Mouse (Mus musculus) granulocyte monocyte progenitor cell, adult 5-6 weeks (primary cell): Measurements from ENCODE around the gene Tarbp2. TPM values are rescaled to one million over a fixed set of nuclear protein-coding genes. Genes with fewer than 3 reads are reported as not detected.

Experiments used
- ATAC-seq: replicated peaks from 2 replicates; pipeline ENCODE4 v1.8.0; 2016; ENCODE audit warnings: mild to moderate bottlenecking, moderate TSS enrichment, inconsistent platforms; ENCODE audit not compliant: poor library complexity, severe bottlenecking
- total RNA-seq, 2 experiments: library from RNA; stranded (forward) in 1 of 2; stranded (reverse) in 1 of 2; fragments of 200-712, 200-1000 nt in 1 of 2; fragments of >200 nt in 1 of 2; fragmentation: Nextera tagmentation in 1 of 2; gene quantifications; 2 replicates each; pipeline ENCODE4 v1.2.3; 2014 to 2017

Tarbp2 gene
- total RNA-seq, 2 experiments from 2014 or later = 20.0 to 29.4 TPM

DNA sequence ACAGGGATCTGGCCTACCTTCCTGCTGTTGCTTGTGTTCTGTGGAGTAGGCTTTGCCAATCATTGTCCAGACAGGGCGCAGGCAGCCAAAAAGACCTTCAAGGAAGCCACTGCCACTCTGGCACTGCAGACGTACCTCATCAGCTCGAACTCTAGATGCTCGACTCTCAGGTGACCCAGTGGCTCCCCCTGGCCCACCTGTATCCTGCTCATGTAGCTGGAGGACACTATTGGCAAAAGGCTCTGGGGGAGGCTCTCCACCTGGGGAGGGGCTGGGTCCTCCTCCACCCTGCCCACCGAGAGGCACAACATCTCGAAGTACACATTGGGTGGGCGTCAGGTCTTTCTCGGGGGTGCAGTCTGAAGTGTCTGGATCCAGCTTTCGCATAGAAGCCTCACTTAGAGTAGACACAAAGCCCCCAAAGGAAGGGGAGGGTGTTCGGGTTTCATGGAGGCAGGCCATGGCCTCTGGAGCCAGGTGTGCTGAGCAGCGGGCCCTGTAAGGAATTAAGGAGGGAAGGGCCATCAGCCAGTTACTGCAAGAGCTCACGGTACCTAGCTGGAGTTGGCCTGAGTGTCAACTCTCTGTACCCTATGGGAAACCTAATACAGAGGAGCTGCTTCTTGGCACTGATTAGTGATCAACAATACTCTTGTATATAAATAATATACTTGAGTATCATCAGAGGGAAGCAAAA, 12.8 kb upstream of the Tarbp2 start:
- no peak for ATAC-seq

DNA sequence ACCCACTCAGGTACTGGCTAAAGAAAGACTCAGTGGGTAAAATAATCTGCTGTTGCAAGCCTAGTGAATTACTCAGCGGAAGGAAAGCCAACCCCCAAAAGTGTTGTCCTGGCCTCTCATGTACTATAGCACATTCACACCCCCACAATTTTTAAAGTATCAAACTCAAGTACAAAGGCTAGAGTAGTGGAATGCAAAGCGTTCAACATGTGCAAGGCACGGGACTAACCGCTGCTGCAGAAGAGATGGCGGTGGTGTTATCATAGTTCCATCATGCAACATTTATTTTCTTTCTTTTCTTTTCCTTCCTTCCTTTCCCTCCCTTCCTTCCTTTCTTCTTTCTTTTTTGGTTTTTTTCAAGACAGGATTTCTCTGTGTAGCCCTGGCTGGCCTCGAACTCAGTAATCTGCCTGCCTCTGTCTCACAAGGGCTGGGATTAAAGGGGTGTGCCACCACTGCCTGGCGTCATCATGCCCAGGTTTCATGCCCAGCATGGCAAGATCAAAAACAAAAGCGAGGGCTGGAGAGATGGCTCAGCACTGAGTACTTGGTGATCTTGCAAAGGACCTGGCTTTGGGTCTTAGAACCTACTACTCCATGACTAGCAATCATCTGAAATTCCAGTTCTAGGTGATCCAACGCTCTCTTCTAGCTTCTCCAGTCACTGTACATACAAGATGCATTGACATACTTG, 12.1 kb upstream of the Tarbp2 start:
- no peak for ATAC-seq

DNA sequence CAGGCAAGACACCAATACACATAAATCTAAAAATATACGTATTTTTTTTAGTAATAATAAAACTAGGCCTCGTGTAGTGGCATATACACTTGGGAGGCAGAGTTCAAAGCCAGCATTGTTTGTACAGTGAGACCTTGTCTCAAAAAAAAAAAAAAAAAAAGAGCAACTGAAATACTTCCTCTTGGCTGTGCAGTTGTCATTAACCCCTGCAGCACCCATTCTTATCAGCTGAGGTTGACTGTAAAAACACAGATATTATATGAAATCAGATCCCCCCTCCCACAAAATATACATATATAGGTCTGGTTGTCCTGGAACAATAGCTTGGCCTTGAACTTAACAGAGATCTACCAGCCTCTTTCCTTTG, 11.5 kb upstream of the Tarbp2 start:
- no peak for ATAC-seq

DNA sequence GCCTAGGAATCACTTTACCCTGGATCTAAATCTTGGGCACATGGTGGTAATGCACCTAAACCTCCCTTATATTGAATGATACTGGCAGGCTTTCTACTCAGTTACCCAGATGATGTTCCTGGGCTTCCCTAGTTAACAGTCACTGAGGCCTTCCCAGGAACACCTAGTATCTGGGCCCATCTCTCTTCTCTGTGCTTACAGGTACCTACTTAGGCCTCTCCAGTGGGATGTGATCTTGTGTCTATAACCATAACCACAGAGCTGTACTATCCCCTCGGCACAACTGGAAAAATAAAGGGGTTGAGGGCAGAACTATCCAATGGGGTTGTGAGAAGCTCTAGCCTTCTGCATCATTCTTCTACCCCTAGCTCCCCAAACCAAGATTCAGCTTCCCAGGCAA, 11.1 kb upstream of the Tarbp2 start:
- ATAC-seq = no peak

DNA sequence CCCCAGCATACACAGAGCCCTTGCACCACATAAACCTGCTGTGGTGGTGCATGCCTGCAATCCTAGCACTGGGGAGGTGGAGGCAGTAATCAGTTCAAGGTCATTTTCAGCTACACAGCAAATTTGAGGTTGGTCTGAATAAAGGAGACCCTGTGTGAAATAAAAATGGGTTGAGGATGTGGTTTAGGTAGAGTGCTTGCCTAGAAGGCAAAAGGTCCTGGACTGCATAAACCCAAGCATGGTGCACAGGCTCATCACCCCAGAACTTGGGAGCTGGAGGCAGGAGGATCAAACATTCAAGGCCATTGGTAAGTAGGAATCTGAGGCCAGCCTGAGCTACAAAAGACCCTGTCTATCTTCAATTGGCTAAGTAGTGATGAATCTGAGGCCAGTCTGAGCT, 10.4 kb upstream of the Tarbp2 start:
- ATAC-seq = no peak

DNA sequence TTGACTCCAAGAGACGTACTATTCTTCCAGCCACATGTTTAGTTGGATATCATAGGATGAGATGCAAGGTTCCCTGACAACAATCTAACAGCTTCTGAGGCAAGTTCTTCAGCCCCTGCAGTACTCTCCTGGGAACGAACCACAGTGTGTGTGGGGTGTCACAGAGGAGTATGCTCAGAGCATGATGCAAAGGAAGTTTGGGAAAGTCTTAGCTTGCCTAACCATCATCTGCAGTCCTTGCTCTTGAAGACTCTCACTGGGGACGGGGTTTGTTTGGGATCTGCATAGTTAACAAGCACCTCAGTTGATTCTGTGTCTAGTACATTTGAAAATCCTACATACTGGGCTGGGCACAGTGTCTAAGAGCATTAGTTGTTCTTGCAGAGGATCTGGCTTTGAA, 9.7 kb upstream of the Tarbp2 start:
- ATAC-seq = no peak

DNA sequence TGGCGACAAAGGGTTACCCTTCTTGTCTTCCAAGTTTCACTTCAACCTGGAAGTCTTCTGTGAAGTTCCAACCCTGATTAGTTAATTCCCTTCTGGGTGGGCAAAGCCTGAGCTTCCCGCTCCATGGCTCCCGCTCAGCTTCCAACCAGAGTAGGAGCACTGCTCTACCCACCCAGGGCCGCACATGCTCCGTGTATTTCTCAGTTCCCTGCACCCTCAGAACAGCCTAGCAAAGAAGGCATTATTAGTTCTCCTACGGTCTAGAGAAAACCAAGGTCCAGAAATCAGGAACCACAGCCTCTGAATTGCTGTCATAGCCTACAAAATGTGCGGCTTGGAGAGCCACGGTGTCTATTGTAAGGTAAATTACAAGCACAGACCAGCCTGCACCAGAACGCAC, 7.9 kb upstream of the Tarbp2 start:
- ATAC-seq = peak; percentile 19

DNA sequence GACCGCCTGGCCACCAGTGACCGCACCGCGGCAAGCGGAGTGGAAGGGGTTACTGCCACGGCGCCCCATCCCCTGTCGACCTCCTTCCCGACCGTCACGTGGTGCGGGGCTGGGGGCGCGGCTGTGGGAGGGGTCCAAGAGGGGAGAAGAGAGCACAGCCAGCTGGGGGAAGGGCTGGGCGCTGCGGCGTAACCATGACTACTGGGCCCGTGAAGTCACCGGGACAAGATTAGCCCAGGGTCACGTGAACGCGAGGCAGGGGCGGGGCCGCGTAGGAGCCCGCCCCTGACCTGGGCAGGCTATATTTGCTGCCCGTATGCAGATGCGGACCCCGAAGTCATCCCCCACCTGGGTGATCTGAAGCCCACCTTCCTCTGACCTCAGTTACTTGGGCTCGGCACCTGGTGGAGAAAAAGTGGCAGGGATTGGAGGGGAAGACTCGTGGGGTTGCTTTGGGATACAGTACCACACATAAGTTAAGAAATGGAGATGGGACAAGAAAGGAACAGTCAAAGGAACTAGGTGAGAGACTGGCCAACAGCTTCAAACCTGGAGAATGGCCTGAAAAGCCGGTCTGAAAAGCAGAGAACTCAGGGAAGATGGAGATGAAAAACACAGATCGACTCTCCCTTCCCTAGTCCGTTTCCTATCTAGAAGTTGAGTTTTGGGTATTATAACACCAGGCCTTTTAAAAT, 7.3 kb upstream of the Tarbp2 start:
- peak; percentile 87 for ATAC-seq

DNA sequence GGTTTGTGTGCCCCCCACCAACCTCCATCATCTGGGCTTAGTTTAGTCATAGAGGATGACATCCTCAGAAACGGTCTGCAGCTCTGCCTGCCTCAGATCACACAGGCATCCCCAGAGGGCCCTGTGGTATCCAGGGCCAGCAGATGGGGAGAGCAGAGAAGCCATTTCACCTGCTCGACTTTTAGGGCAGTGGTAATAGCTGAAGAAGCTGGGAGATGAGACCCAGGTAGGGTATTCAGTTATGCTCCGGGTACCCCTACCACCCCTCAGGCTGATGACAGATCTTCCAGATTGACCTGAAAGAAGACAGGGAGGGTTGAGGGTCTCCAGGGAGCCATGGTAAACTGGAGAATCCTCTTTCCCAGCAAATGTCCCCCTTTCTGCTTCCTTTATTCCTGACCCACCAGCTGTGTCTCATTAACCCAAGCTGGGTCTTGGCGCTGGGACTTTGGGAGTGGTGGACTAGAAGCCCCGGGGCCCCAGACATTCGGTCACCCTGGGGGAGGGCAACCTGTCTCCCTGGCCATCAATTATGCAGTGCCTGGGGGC, 6.6 kb upstream of the Tarbp2 start:
- ATAC-seq = no peak

DNA sequence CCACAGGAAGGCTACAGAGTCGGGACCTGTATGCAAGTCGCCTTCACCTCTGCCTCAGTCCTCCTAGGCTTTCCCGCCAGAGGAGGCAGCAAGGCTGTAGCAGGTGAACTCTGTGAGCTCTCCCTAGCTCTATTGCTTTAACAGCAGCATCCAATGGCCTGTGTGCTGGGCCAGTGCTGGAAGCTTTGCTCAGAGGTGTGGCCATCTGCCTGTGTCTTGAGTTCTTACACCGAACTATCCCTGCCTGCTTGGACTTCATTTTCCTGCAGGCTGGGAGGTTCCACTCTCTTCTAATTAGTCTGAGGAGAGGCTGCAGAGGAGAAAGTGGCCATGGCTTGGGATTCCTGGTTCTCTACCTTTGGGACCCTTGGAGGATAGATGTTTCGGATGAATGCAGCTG, 6.0 kb upstream of the Tarbp2 start:
- ATAC-seq = no peak

DNA sequence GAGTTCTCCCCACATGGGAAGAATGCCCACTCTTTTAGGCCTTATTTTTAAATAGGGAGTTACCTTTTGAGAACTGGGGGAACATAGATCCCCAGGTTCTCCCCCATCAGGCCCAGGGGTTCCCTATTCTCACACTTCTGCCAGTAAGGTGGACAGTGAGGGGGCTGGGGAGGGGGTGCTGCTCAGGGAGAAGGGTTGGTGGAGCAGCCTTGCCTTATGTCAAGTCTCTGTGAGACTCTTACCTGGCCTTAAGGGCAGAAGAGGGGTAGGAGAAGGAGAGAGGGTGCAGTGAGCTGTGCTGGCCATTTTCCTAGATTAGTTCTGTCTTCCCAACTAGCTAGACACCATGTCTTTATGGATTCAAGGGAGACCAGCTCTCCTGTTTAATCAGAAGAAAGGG, 5.5 kb upstream of the Tarbp2 start:
- ATAC-seq = no peak

DNA sequence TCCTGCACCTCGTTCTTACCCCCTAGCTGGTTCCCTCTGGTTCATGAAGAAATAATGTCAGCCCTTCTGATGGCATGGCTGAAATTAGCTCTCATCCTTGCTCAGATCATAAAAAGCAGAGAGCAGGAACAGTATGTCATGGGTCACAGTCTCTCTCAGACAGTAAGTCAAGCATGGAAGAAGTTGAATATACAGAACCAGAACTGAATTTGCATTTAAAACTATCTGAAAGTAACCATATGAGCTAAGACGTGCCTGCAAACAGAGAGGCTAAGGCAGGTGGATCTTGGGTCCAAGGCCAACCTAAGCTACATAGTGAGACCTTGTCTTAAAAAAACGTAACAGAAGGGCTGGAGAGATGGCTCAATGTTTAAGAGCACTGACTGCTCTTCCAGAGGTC, 5.0 kb upstream of the Tarbp2 start:
- ATAC-seq = no peak

DNA sequence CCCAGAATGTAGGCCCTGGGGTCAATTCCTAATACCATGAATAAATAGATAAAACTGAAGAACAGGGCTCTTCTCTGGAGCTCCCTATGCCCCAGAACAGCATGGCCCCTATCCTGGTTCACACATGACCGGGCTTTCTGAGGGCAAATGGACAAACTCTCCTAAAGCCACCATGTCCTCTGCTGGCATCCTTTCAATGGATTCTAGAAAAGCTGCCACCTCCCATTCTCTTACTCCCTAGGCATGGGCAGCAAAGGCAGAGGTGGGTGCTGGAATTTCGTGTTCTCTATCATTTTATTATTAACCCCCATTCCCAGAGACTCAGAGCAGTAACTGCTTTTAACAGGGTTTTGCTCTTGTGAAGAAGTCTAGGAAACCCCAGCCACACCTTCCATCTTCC, 2.7 kb upstream of the Tarbp2 start:
- ATAC-seq = no peak

DNA sequence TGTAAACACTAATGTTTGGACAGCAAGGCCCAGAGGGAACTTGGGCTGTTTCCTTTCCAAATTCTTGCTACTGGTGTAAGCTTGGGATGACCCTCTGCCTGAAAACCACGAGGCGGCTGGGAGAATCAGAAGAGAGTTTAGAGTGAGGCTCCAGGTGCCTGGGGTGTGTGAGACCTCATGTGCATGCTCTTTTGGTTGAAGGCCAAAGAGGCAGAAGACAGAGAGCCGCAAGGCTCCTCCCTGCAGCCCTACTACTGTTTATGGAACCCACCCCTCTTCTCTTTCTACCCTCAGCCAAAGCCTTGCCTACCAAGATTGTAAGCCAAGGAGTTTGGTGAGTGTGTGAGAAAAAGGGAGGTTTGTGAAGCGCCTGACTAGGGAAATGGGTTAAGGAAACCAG, 2.2 kb upstream of the Tarbp2 start:
- no peak for ATAC-seq

DNA sequence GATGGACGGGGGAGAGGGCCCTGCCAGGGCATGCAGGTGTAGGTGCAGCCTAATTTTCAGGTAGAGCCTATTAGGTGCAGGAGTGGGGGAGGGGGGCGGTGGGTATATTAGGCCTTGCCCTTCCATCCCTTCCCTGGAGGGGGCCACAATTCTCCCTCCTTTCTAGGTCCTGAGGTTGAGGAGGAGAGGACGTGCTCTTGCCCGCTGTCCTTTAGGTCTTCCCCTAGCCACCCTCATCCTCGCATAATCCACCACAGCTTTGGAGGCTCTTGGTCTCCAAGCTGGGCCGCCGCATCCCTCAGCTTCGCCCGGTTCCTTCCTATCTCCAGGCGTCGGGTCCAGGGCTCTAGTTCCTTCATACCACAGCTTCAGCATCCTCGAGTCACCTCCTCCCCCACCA, 1.7 kb upstream of the Tarbp2 start:
- ATAC-seq = no peak

DNA sequence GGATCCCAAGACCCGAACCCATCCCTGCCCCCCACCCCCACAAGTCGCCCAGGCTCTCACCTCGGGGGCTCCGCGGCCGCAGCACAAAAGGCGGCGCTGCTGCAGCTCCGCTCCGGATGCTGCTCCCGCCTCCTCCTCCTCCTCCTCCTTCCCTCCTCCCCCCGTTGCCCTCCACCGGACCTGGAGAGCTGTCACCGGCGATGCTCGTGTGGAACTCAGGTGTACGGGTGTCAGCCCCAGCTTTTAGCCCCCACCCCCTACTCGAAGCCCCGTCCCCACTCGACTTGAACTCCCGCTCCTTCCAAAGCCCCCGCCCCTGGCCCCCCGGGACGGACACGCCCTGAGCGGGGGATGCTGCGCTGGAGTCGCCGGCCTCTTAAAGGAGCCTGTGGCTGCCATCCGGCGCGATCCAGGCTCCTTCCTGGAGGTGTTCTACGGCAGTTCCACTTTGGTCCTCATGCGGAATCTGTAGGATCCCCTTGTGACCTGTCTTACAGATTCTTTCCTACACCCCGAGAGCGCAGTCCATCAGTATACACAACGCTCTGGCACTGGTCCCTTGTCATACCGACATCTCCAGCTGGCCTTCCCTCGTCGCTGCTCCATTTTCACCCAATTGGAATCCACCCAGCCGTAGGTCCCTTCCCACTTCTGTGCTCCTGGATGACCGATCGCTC, 1.1 kb upstream of the Tarbp2 start, which contains the start of gene Map3k12:
TSS of gene Map3k12 (minus strand) at position 337 of the 677 bp plus-strand sequence.
- peak; percentile 10 for ATAC-seq

DNA sequence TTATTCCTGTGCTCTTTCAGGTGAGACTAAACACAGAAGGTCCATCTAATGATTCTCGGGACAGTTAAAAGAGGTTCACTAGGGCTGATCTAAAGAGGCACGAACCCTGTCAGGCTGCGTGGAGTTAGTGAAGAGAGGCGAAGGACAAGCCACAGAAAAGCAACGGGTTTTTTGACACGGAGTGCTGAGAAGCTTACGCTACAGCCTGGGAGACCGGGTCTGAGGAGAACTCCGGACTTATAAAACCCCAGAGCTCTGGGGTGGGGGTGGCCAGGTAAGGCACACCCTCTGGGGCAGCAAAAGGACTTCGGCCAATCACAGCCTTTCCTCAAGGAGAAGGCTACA, 389 bp upstream of the Tarbp2 start:
- no peak for ATAC-seq

DNA sequence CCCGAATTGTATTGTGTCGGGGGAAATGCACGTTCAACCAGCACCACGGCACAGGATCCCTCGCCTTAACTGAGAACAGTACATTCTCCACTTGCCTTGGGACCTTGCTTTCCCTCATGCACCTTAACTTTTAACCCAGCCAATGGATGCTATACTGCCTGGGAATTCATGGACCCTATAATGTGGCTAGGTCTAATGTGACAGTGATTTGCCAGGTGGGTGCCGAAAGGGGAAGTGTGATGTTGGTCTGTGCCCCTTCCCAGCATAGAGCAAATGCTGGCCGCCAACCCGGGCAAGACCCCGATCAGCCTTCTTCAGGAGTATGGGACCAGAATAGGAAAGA, 838 bp downstream of the Tarbp2 start:
- ATAC-seq = no peak

DNA sequence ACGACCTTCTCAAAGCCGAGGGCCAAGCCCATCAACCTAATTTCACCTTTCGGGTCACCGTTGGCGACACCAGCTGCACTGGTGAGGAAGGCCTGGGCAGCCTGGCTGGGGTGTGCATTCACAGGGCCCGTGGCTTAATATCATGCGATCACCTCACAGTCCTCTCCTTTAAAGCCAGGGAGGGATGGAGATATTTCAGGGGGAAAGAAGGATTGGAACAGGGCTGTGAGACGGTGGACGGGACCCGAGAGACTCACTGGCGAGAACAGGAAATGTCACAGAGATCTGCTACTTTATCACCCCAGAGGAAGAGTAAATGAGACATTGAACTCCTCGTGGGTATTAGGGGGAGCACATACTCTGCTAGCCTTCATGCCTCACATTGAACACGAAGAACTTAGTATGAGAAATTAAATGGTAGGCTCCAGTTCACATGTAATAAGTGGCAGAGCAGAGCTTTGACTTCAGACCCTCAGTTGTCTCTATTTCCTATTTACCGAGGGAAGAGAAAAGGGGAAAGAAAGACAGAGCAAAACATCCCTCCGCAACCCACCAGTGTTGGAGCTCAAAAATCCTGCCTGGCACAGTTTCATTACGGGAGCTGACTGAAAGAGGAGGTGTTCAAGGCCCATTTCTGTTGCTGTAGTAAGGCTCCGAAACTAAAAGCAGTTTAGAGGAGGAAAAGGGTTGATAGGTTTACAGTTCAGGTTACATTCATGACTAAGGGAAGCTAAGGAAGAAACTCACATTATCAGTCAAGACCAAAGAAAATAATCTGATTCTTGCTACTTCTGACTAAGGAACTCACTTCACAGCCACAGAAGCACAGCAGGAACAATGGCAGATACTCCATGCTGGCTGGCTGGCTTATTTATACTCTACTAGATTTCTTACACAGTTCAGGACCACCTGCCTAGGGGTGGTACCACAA, 1.5 kb downstream of the Tarbp2 start:
- ATAC-seq = no peak

DNA sequence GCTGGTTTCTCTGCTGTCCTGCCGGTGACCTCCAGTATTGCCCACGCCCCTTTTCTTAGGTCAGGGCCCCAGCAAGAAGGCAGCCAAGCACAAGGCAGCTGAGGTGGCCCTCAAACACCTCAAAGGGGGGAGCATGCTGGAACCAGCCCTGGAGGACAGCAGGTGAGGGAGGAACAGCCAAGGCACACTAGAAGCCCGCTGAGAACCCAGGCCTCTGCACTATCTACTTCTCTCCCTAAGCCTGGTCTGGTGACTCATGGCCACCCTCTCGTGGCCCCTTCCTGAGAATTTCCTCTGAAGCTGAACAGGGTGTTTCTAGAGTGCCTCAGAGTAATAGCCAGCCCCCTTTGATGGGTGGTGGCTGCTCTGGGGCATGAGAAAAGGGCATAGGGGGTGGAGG, 2.4 kb downstream of the Tarbp2 start:
- no peak for ATAC-seq
